Mouse (Mus musculus) stomach, postnatal 0 days (tissue): ENCODE measurements at regions not wholly inside any gene's neighbourhood (a gene's known extent, or its start where the extent isn't known, plus 50 kb on each side); places are given as distances from the start of the nearest gene placed in this dataset.

Experiments
- CTCF ChIP-seq: IDR thresholded peaks from 2 replicates; pipeline ENCODE4 v1.5.1; 2016; ENCODE audit warnings: antibody characterized with exemption, low read depth, mild to moderate bottlenecking, moderate library complexity
- EP300 ChIP-seq: optimal IDR thresholded peaks from 2 replicates; pipeline ENCODE3; 2016; ENCODE audit warnings: antibody characterized with exemption

DNA sequence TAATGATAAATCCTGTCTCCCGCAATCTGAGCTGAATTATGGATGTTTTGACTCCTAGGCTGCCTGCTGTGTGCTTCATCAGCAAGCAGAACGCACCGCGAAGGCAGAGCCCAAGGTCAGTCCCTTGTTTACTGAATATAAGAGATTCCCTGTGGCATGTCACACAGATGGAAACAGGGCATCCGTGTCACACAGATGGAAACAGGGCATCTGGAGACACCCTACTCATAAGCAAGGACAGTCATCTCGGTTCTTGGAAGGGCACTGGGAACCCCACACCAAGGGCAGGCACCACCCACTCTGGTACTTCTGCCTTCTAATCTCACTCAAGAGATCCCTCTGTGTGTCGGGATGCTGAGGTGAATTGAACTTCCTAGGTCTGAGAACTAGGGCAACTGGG is 241.9 kb downstream of the Cog6 start:
- TF ChIP-seq CTCF (no peak), EP300 (no peak)
